Mouse (Mus musculus): ENCODE measurements around the gene Tbx20. TPM values are rescaled to one million over a fixed set of nuclear protein-coding genes. Genes with fewer than 3 reads are reported as not detected.
A peak's percentile ranks its signal among the peaks of the same experiment; 100 is the strongest.

Gene Tbx20
- polyA plus RNA-seq, 1 experiment, result 20.6 TPM

DNA sequence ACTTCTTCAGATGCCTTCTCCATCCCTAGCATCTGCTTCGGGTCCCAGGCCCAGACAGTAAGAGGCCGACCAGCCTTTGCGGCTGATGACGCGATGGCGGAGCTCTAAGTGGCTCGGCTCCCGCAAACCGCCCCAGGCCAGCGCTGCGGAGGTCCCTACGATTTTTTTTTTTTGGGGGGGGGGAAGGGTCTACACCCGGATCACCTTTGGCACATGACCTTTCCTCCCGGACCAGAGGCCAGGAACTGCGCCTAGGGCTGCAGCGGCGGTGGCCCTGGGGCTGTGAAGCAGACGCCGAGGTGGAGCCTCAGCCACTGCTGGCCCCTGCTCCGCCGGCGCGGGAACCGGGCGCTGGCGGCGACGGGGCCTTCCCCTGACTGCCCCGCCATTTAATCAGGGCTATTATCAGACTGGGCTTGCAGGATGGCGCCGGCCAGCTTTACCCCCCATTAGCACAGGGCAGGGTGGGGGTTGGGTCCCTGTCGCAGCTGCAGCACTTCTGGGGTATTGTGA, 6.9 kb upstream of the Tbx20 start:
- no peaks in the 10 kb centered on the region for H3K36me3 ChIP-seq (ENCODE audit: control insufficient read depth, insufficient read depth, low read length, poor library complexity, severe bottlenecking)
- peak overlapping the region; percentile 69 for H3K4me3 ChIP-seq (ENCODE audit: low read depth, low read length)
- no peaks in the 10 kb centered on the region for H3K4me1 ChIP-seq (ENCODE audit: control insufficient read depth, insufficient read depth, low read length)
- no peak for TF ChIP-seq EP300 (IDR thresholded peaks at IDR 0.05; ENCODE audit: insufficient read depth, low read depth, low read length)
- no peak for TF ChIP-seq CTCF (IDR thresholded peaks at IDR 0.05; ENCODE audit: low read depth, low read length)
- no peak for TF ChIP-seq POLR2A (IDR thresholded peaks at IDR 0.05; ENCODE audit: insufficient read depth, low read length)
- H3K9ac ChIP-seq (ENCODE audit: low read depth, poor library complexity, severe bottlenecking), result peak overlapping the region; percentile 59
- H3K27ac ChIP-seq (ENCODE audit: insufficient read depth, low read length), result no peak overlapping the region
- peaks cover 10% of the 10 kb centered on the region for H3K27me3 ChIP-seq (ENCODE audit: control insufficient read depth, insufficient read depth, low read length, poor library complexity, severe bottlenecking)
- H3K9me3 ChIP-seq (replicated peaks; ENCODE audit: control insufficient read depth, insufficient read depth, low read length, poor library complexity, severe bottlenecking), result no peaks in the 10 kb centered on the region

- H3K36me3 ChIP-seq (ENCODE audit: control insufficient read depth, insufficient read depth, low read length, poor library complexity, severe bottlenecking), result no peaks in the 10 kb centered on the region
- peak overlapping the region; percentile 69 for H3K4me3 ChIP-seq (ENCODE audit: low read depth, low read length)
- no peak overlapping the region for H3K27ac ChIP-seq (ENCODE audit: insufficient read depth, low read length)
- no peaks in the 10 kb centered on the region for H3K9me3 ChIP-seq (replicated peaks; ENCODE audit: control insufficient read depth, insufficient read depth, low read length, poor library complexity, severe bottlenecking)
- H3K27me3 ChIP-seq (ENCODE audit: control insufficient read depth, insufficient read depth, low read length, poor library complexity, severe bottlenecking), result peaks cover 12% of the 10 kb centered on the region
- no peaks in the 10 kb centered on the region for H3K4me1 ChIP-seq (ENCODE audit: control insufficient read depth, insufficient read depth, low read length)
- TF ChIP-seq POLR2A (IDR thresholded peaks at IDR 0.05; ENCODE audit: insufficient read depth, low read length) (no peak), EP300 (IDR thresholded peaks at IDR 0.05; ENCODE audit: insufficient read depth, low read depth, low read length) (no peak)
- 0 out of 2 replicates have a peak overlapping the region, but pooled peaks have one; percentile 59 for H3K9ac ChIP-seq (ENCODE audit: low read depth, poor library complexity, severe bottlenecking)
Measured at GRCm38 (mm10) chr9:24780391-24780928, 6.4 kb upstream of the Tbx20 start.

DNA sequence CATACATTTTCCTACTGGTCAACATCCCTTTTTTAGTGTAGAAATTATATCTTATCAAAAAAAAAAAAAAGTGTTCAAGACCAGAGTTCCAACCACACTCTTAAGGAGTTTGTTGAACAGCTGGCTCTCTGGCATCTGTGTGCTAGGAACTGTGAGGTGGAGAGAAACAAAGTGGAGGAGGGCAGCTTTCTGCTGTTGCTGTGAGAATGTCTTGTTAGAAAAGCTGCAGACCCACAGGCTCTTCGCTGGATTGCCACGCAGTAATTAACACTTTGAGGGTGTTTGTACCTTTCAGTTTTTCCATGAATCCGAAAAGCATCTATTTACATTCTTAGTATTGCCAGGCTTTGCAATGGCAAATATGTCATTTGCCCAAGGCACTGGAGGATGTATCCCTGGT, 5.9 kb upstream of the Tbx20 start:
- peaks cover 15% of the 10 kb centered on the region for H3K27me3 ChIP-seq (ENCODE audit: control insufficient read depth, insufficient read depth, low read length, poor library complexity, severe bottlenecking)

GRCm38 (mm10) chr9:24778571-24778970, 4.5 kb upstream of the Tbx20 start:
- no peaks in the 10 kb centered on the region for H3K9me3 ChIP-seq (replicated peaks; ENCODE audit: control insufficient read depth, insufficient read depth, low read length, poor library complexity, severe bottlenecking)
- no peak overlapping the region for H3K9ac ChIP-seq (ENCODE audit: low read depth, poor library complexity, severe bottlenecking)
- peaks cover 15% of the 10 kb centered on the region for H3K27me3 ChIP-seq (ENCODE audit: control insufficient read depth, insufficient read depth, low read length, poor library complexity, severe bottlenecking)
- H3K4me1 ChIP-seq (ENCODE audit: control insufficient read depth, insufficient read depth, low read length), result no peaks in the 10 kb centered on the region
- no peak overlapping the region for H3K4me3 ChIP-seq (ENCODE audit: low read depth, low read length)
- TF ChIP-seq CTCF (IDR thresholded peaks at IDR 0.05; ENCODE audit: low read depth, low read length), result no peak
- no peak for TF ChIP-seq POLR2A (IDR thresholded peaks at IDR 0.05; ENCODE audit: insufficient read depth, low read length)
- TF ChIP-seq EP300 (IDR thresholded peaks at IDR 0.05; ENCODE audit: insufficient read depth, low read depth, low read length), result no peak
- no peaks in the 10 kb centered on the region for H3K36me3 ChIP-seq (ENCODE audit: control insufficient read depth, insufficient read depth, low read length, poor library complexity, severe bottlenecking)
- no peak overlapping the region for H3K27ac ChIP-seq (ENCODE audit: insufficient read depth, low read length)

More for the DNA sequence above, 5.9 kb upstream of the Tbx20 start:
- Histone ChIP-seq H3K27ac (ENCODE audit: insufficient read depth, low read length) (no peak overlapping the region), H3K9me3 (replicated peaks; ENCODE audit: control insufficient read depth, insufficient read depth, low read length, poor library complexity, severe bottlenecking) (no peaks in the 10 kb centered on the region), H3K36me3 (ENCODE audit: control insufficient read depth, insufficient read depth, low read length, poor library complexity, severe bottlenecking) (no peaks in the 10 kb centered on the region), H3K9ac (ENCODE audit: low read depth, poor library complexity, severe bottlenecking) (no peak overlapping the region), H3K4me3 (ENCODE audit: low read depth, low read length) (no peak overlapping the region), H3K4me1 (ENCODE audit: control insufficient read depth, insufficient read depth, low read length) (no peaks in the 10 kb centered on the region)
- TF ChIP-seq CTCF (IDR thresholded peaks at IDR 0.05; ENCODE audit: low read depth, low read length) (no peak), POLR2A (IDR thresholded peaks at IDR 0.05; ENCODE audit: insufficient read depth, low read length) (no peak), EP300 (IDR thresholded peaks at IDR 0.05; ENCODE audit: insufficient read depth, low read depth, low read length) (no peak)

DNA sequence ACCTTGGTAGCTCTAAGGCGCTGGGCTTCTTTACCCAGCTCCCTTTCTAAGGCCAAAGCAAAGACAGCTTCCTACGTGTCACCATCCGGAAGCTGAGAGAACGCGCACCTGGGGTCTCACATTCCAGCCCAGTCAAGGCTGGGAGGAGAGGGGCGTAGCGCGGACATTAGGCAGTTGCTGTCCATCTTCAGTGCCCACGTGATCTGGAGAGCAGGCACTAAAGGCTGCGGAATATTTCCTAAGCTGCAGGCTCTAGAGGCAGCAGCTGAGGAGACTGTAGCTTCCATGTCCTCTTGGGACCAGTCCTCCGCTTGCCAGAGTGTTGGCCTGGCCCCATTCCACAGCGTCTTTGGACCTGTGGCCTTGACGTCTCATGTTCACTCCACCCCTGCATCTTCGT, 3.9 kb upstream of the Tbx20 start:
- peak overlapping the region; percentile 33 for H3K4me3 ChIP-seq (ENCODE audit: low read depth, low read length)
- TF ChIP-seq POLR2A (IDR thresholded peaks at IDR 0.05; ENCODE audit: insufficient read depth, low read length) (no peak), CTCF (IDR thresholded peaks at IDR 0.05; ENCODE audit: low read depth, low read length) (no peak), EP300 (IDR thresholded peaks at IDR 0.05; ENCODE audit: insufficient read depth, low read depth, low read length) (no peak)
- peaks cover 15% of the 10 kb centered on the region for H3K27me3 ChIP-seq (ENCODE audit: control insufficient read depth, insufficient read depth, low read length, poor library complexity, severe bottlenecking)
- no peak overlapping the region for H3K27ac ChIP-seq (ENCODE audit: insufficient read depth, low read length)
- H3K36me3 ChIP-seq (ENCODE audit: control insufficient read depth, insufficient read depth, low read length, poor library complexity, severe bottlenecking), result no peaks in the 10 kb centered on the region
- no peaks in the 10 kb centered on the region for H3K9me3 ChIP-seq (replicated peaks; ENCODE audit: control insufficient read depth, insufficient read depth, low read length, poor library complexity, severe bottlenecking)
- H3K4me1 ChIP-seq (ENCODE audit: control insufficient read depth, insufficient read depth, low read length), result no peaks in the 10 kb centered on the region
- H3K9ac ChIP-seq (ENCODE audit: low read depth, poor library complexity, severe bottlenecking), result no peak overlapping the region

GRCm38 (mm10) chr9:24777176-24777895, 3.2 kb upstream of the Tbx20 start:
- Histone ChIP-seq H3K9ac (ENCODE audit: low read depth, poor library complexity, severe bottlenecking) (no peak overlapping the region), H3K4me3 (ENCODE audit: low read depth, low read length) (peak overlapping the region; percentile 33), H3K4me1 (ENCODE audit: control insufficient read depth, insufficient read depth, low read length) (no peaks in the 10 kb centered on the region), H3K9me3 (replicated peaks; ENCODE audit: control insufficient read depth, insufficient read depth, low read length, poor library complexity, severe bottlenecking) (no peaks in the 10 kb centered on the region), H3K27me3 (ENCODE audit: control insufficient read depth, insufficient read depth, low read length, poor library complexity, severe bottlenecking) (peaks cover 15% of the 10 kb centered on the region), H3K27ac (ENCODE audit: insufficient read depth, low read length) (no peak overlapping the region), H3K36me3 (ENCODE audit: control insufficient read depth, insufficient read depth, low read length, poor library complexity, severe bottlenecking) (no peaks in the 10 kb centered on the region)
- TF ChIP-seq POLR2A (IDR thresholded peaks at IDR 0.05; ENCODE audit: insufficient read depth, low read length) (no peak), EP300 (IDR thresholded peaks at IDR 0.05; ENCODE audit: insufficient read depth, low read depth, low read length) (no peak), CTCF (IDR thresholded peaks at IDR 0.05; ENCODE audit: low read depth, low read length) (no peak)
